Mouse (Mus musculus): Measurements from ENCODE around the gene Ppm1g. TPM values are rescaled to one million over a fixed set of nuclear protein-coding genes. Genes with fewer than 3 reads are reported as not detected.
"Not testable (repeated sequence)": the region's sequence is repeated elsewhere in the genome, so short reads cannot be mapped to it uniquely, and the experiment has no call there.

Ppm1g gene
- total RNA-seq, 2 experiments from 2014 or later = 55.1 to 62.9 TPM

- no peak for DNase-seq
These were observed 1.0 kb downstream of the Ppm1g start for GRCm38 (mm10) chr5:31219474-31219873.

- DNase-seq = no peak
These were observed 1.4 kb downstream of the Ppm1g start for GRCm38 (mm10) chr5:31219070-31219469.

- DNase-seq = no peak
These were observed 2.2 kb downstream of the Ppm1g start for GRCm38 (mm10) chr5:31218294-31218693.

- not testable (repeated sequence) for DNase-seq
These were observed 3.9 kb downstream of the Ppm1g start for GRCm38 (mm10) chr5:31216554-31216953.

- DNase-seq = no peak
These were observed 16.1 kb downstream of the Ppm1g start for GRCm38 (mm10) chr5:31204421-31204820.

- DNase-seq = no peak
These were observed 16.6 kb downstream of the Ppm1g start for GRCm38 (mm10) chr5:31203866-31204265.

GRCm38 (mm10) chr5:31202933-31203332 lies 17.6 kb downstream of the Ppm1g start:
- DNase-seq = no peak

GRCm38 (mm10) chr5:31201742-31202590 lies 18.5 kb downstream of the Ppm1g start, which contains the start of gene Zfp513:
Gene Zfp513, minus strand, starts transcription at chr5:31202303.
- DNase-seq = peak; percentile 95 to 99

- no peak for DNase-seq
These were observed 19.3 kb downstream of the Ppm1g start for GRCm38 (mm10) chr5:31201042-31201741.

GRCm38 (mm10) chr5:31200327-31200768 lies 20.1 kb downstream of the Ppm1g start:
- no peak for DNase-seq

GRCm38 (mm10) chr5:31199893-31200292 lies 20.6 kb downstream of the Ppm1g start:
- DNase-seq = no peak

GRCm38 (mm10) chr5:31199321-31199892 lies 21.1 kb downstream of the Ppm1g start:
- DNase-seq = no peak

- DNase-seq = no peak
These were observed 21.7 kb downstream of the Ppm1g start for GRCm38 (mm10) chr5:31198616-31199320.

GRCm38 (mm10) chr5:31198170-31198569 lies 22.3 kb downstream of the Ppm1g start:
- no peak for DNase-seq

GRCm38 (mm10) chr5:31197072-31197471 lies 23.4 kb downstream of the Ppm1g start:
- no peak for DNase-seq

GRCm38 (mm10) chr5:31196207-31196606 lies 24.3 kb downstream of the Ppm1g start:
- DNase-seq = no peak

GRCm38 (mm10) chr5:31195671-31196070 lies 24.8 kb downstream of the Ppm1g start:
- DNase-seq = no peak

GRCm38 (mm10) chr5:31194486-31195485 lies 25.7 kb downstream of the Ppm1g start:
- no peak for DNase-seq

GRCm38 (mm10) chr5:31193631-31194281 lies 26.7 kb downstream of the Ppm1g start:
- no peak for DNase-seq

- peak; percentile 100 for DNase-seq
These were observed 27.4 kb downstream of the Ppm1g start, which contains the start of the genes Snx17 and Eif2b4 for GRCm38 (mm10) chr5:31192939-31193630. Gene Snx17, plus strand, starts transcription at chr5:31193227. Gene Eif2b4, minus strand, starts transcription at chr5:31193430.

Measured in heart, adult 18-20 months (tissue).